Mouse (Mus musculus): ENCODE data around the gene Sval1.

The Sval1 gene

GRCm38 (mm10) chr6:41951330-41951729 lies at the start of gene Sval1:
Gene Sval1, plus strand, starts transcription at chr6:41951630.
- ATAC-seq (ENCODE audit: low TSS enrichment): no peak

DNA sequence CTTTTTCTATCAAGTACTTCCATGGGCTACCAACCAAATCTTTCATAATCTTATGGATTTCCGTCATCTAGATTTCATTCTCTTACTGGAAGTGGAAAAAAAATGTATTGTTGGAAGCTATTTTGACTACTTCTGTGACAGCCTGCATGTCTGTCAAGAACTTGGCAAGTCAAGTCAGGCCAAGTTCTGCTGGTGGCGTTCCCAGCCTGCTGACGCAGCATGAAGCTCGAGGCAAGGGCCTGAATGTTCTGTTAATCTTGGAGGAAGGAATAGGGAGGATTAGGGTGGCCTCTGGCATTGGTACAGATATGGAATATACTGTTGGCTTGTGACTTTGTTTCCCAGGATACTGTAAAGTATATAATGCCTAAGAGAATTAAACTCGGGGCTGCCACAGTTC lies 39.8 kb upstream of the Sval1 start:
- no peak for ATAC-seq (ENCODE audit: low TSS enrichment)

DNA sequence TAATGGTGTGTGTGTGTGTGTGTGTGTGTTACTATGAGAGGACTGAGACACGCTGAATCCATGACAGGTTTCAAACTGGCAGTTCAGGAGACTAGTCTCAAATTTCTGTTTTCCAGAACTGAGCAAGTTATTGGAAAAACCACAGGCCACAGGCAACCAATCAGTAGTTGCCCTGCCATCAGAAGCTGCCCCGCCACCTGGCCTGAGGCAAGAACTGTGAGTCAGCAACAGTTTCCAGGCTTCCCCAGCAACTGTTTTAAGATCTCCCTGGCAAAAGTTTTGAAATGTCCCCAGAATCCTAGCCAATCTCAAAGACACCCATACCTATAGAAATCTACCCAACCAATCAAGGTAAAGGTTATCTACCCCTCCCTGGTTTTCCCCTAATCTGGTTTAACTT lies 36.5 kb upstream of the Sval1 start:
- ATAC-seq (ENCODE audit: low TSS enrichment): no peak

GRCm38 (mm10) chr6:41967840-41968239 lies 16.4 kb downstream of the Sval1 start, which contains the start of gene Sval3:
Gene Sval3, plus strand, starts transcription at chr6:41968140.
- ATAC-seq (ENCODE audit: low TSS enrichment): no peak
